Mouse (Mus musculus) erythroblast, embryonic 14.5 days (primary cell): Measurements from ENCODE around the gene Cphx3.
"Not testable (repeated sequence)": the region's sequence is repeated elsewhere in the genome, so short reads cannot be mapped to it uniquely, and the experiment has no call there.

ENCODE experiments used
- GATA1 ChIP-seq: IDR thresholded peaks from 2 replicates; pipeline ENCODE4 v1.6.1; 2012; ENCODE audit warnings: low read length, inconsistent platforms, mixed read lengths
- TAL1 ChIP-seq: IDR thresholded peaks from 3 replicates; pipeline ENCODE4 v1.6.1; 2012; ENCODE audit warnings: low read length, inconsistent platforms, mixed read lengths

DNA sequence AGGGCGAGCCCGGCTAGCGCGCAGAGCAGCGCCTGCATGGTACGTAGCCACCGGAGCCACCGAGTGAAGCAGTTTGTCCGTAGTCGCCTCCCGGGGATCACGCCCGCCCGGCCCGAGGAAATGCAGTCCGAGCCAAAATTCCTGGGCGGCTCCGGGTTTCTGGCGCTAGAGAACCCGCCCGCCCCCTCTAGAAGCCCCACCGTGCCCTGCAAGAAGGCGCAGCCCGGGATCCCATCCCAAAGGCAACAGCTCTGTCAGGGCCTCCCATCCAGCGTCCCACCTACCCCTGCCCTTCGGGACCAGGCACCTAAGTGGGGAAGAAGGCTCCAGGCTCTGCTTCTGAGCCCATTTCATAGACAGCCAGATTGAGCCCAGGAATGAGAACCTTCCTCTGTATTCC is 39.5 kb upstream of the Cphx3 start, which contains the start of gene Gm9780:
- not testable (repeated sequence) for TF ChIP-seq GATA1, TAL1
